Mouse (Mus musculus) kidney, postnatal 4 days (tissue): ENCODE measurements at regions not wholly inside any gene's neighbourhood (a gene's known extent, or its start where the extent isn't known, plus 50 kb on each side); places are given as distances from the start of the nearest gene placed in this dataset.

Experiments used
- DNase-seq, 2 experiments: peaks; one replicate each; pipeline ENCODE4 v3.0.0; 2021; ENCODE audit warnings: mixed read lengths in 2 of 2

- peak; percentile 49 to 54 for DNase-seq
Measured at GRCm38 (mm10) chr2:66961808-66962519, 177.2 kb upstream of the Scn7a start.

DNA sequence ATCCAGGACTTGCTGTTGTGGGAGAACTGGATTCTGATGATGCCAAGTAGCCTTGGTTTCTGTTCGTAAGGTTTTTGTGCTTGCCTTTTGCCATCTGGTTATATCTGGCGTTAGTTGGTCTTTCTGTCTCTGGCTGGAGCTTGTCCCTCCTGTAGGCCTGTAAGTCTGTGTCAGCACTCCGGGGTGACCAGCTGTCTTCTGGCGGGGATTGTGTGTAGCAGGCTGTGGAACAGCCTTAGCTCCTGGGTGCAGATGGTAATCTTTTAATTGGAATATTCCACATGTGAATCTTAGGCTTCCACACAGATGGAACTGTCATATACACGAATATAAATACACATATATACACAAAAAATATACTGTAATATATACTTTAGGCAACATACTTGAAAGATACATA, 156.5 kb upstream of the Scn7a start:
- DNase-seq, result no peak

- no peak for DNase-seq
Measured at GRCm38 (mm10) chr2:66898032-66898431, 113.3 kb upstream of the Scn7a start.

- DNase-seq, result no peak
Measured at GRCm38 (mm10) chr2:66867457-66868216, 82.9 kb upstream of the Scn7a start.
